Mouse (Mus musculus): ENCODE data around the gene Slc4a7.
A peak's percentile ranks its signal among the peaks of the same experiment; 100 is the strongest.

Slc4a7 gene

GRCm38 (mm10) chr14:14701710-14702329, at the start of gene Slc4a7:
Gene Slc4a7, plus strand, starts transcription at chr14:14702279.
- no peak for DNase-seq (ENCODE audit: low read depth, low spot score)

- DNase-seq (ENCODE audit: low read depth, low spot score) = no peak
Measured at GRCm38 (mm10) chr14:14670597-14670996, 31.5 kb upstream of the Slc4a7 start.

- DNase-seq (ENCODE audit: low read depth, low spot score) = no peak
Measured at GRCm38 (mm10) chr14:14681611-14682010, 20.5 kb upstream of the Slc4a7 start.

GRCm38 (mm10) chr14:14684771-14685170, 17.3 kb upstream of the Slc4a7 start:
- DNase-seq (ENCODE audit: low read depth, low spot score) = no peak

GRCm38 (mm10) chr14:14686101-14686551, 16.0 kb upstream of the Slc4a7 start:
- DNase-seq (ENCODE audit: low read depth, low spot score) = no peak

GRCm38 (mm10) chr14:14687258-14687890, 14.7 kb upstream of the Slc4a7 start:
- no peak for DNase-seq (ENCODE audit: low read depth, low spot score)

GRCm38 (mm10) chr14:14702399-14703345, 593 bp downstream of the Slc4a7 start:
- DNase-seq (ENCODE audit: low read depth, low spot score) = peak; percentile 81

GRCm38 (mm10) chr14:14703346-14703871, 1.3 kb downstream of the Slc4a7 start:
- DNase-seq (ENCODE audit: low read depth, low spot score) = peak; percentile 11

- no peak for DNase-seq (ENCODE audit: low read depth, low spot score)
Measured at GRCm38 (mm10) chr14:14704651-14705050, 2.6 kb downstream of the Slc4a7 start.

- DNase-seq (ENCODE audit: low read depth, low spot score) = no peak
Measured at GRCm38 (mm10) chr14:14705126-14705525, 3.0 kb downstream of the Slc4a7 start.

- DNase-seq (ENCODE audit: low read depth, low spot score) = no peak
Measured at GRCm38 (mm10) chr14:14706381-14706780, 4.3 kb downstream of the Slc4a7 start.

- no peak for DNase-seq (ENCODE audit: low read depth, low spot score)
Measured at GRCm38 (mm10) chr14:14707061-14707460, 5.0 kb downstream of the Slc4a7 start.

- no peak for DNase-seq (ENCODE audit: low read depth, low spot score)
Measured at GRCm38 (mm10) chr14:14709021-14709420, 6.9 kb downstream of the Slc4a7 start.

- no peak for DNase-seq (ENCODE audit: low read depth, low spot score)
Measured at GRCm38 (mm10) chr14:14714130-14714529, 12.1 kb downstream of the Slc4a7 start.

GRCm38 (mm10) chr14:14715794-14716193, 13.7 kb downstream of the Slc4a7 start:
- no peak for DNase-seq (ENCODE audit: low read depth, low spot score)

- no peak for DNase-seq (ENCODE audit: low read depth, low spot score)
Measured at GRCm38 (mm10) chr14:14716843-14717242, 14.8 kb downstream of the Slc4a7 start.

GRCm38 (mm10) chr14:14718556-14718955, 16.5 kb downstream of the Slc4a7 start:
- DNase-seq (ENCODE audit: low read depth, low spot score) = no peak

- DNase-seq (ENCODE audit: low read depth, low spot score) = no peak
Measured at GRCm38 (mm10) chr14:14781169-14781568, 79.1 kb downstream of the Slc4a7 start.

- DNase-seq (ENCODE audit: low read depth, low spot score) = no peak
Measured at GRCm38 (mm10) chr14:14784223-14784622, 82.1 kb downstream of the Slc4a7 start.

GRCm38 (mm10) chr14:14786979-14787378, 84.9 kb downstream of the Slc4a7 start:
- DNase-seq (ENCODE audit: low read depth, low spot score) = no peak

GRCm38 (mm10) chr14:14789840-14790470, 87.9 kb downstream of the Slc4a7 start:
- DNase-seq (ENCODE audit: low read depth, low spot score) = no peak
